Mouse (Mus musculus) CH12.LX (cell line): ENCODE measurements around the gene Hist1h4f.

Experiments
- CHD1 ChIP-seq: IDR thresholded peaks from 2 replicates; pipeline ENCODE4 v1.6.1; 2012; ENCODE audit warnings: low read depth, low read length, improper control_type of control experiment, inconsistent platforms
- CTCF ChIP-seq, 2 experiments: IDR thresholded peaks in 1 of 2; conservative IDR thresholded peaks in 1 of 2; 2 replicates each; pipeline ENCODE4 v1.5.1; 2011 to 2012; ENCODE audit warnings: low read depth in 2 of 2, low read length in 2 of 2, improper control_type of control experiment in 1 of 2, inconsistent platforms in 1 of 2, mild to moderate bottlenecking in 1 of 2, moderate library complexity in 1 of 2
- EP300 ChIP-seq: IDR thresholded peaks from 2 replicates; pipeline ENCODE4 v1.6.1; 2011; ENCODE audit warnings: low read length, improper control_type of control experiment
- MEF2A ChIP-seq: IDR thresholded peaks from 2 replicates; pipeline ENCODE4 v1.6.1; 2014; ENCODE audit warnings: low read depth, mild to moderate bottlenecking, inconsistent platforms, low read length, improper control_type of control experiment, borderline replicate concordance
- POLR2A ChIP-seq: IDR thresholded peaks from 2 replicates; pipeline ENCODE4 v1.6.1; 2011; ENCODE audit warnings: low read depth, mild to moderate bottlenecking, improper control_type of control experiment, low read length

DNA sequence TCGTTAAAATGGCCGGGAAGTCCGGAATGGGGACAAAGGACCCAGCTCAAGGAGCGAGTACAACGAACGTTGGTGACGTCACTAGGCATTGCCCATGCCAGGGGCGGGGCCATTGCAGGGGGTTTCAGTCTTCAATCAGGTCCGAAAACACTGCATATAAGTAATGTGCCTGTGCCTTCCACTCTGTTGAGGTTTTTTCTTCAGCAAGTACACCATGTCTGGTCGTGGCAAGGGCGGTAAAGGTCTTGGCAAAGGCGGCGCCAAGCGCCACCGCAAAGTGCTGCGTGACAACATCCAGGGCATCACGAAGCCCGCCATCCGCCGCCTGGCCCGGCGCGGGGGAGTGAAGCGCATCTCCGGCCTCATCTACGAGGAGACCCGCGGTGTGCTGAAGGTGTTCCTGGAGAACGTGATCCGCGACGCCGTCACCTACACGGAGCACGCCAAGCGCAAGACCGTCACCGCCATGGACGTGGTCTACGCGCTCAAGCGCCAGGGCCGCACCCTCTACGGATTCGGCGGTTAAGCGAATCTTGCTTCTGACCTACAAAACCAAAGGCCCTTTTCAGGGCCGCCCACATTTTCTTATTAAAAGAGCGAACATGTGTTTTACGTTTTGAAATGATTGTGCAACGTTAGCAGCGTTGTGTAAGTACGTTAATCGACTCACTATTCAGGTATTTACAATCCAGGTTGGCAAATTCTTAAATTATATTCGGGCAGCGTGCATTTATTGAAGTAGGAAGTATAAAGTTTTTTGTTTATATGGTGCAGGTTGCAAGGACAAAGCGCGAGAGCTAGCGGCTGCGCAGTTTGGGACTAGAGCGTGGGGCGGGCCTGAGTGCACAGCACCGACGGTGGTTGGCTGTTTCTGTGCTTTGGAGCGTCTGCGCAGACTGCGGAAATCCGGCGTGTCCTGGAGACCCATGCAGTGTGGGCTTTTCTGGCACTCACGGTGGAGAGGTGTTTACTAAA, 20.3 kb downstream of the Hist1h4f start, which contains the start of gene Hist1h4h:
- TF ChIP-seq EP300: no peak
- TF ChIP-seq POLR2A: peak; percentile 97
- peak; percentile 96 for TF ChIP-seq CHD1
- no peak for TF ChIP-seq CTCF (conservative IDR thresholded peaks at IDR 0.05 in 1 of 2, IDR thresholded peaks at IDR 0.05 in 1 of 2; ENCODE audit: low read depth in 2 of 2, low read length in 2 of 2)
- peak; percentile 60 for TF ChIP-seq MEF2A
